Mouse (Mus musculus): ENCODE results near the gene Rtn2.

DNA sequence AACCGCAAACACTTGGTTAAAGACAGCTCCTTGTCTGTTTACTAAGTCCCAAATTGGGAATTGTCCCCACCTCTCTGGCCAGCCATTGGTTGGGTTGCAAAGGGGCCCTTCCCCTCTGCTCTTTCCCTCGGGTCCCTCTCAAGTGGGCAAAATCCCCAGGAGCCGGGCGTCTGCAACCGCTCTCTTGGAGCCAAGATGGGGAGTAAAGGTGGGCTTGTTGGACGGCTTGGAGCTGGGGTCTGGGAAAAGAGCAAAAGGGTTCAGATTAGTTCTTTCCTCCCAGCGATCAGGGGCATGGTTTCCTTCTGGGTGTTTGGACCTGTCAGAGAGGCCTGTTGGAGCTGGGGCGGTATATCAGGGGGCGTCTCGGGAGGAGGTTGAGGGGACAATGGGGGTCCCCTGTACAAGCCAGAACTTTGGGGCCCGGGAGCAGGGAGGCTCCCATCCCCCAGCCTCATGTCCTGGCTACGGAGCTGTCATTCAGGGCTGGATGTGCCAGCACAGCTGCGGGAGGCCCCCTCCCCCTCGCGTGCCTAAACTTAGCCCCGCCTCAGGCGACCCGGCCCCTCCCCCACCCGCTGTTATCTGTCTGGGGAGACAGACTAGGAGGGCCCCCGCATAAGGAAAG lies 8.7 kb downstream of the Rtn2 start:
- TF ChIP-seq CTCF (IDR thresholded peaks at IDR 0.05; ENCODE audit: low read depth), result no peak
- TF ChIP-seq EP300 (IDR thresholded peaks at IDR 0.05; ENCODE audit: low read depth), result no peak
